Mouse (Mus musculus) heart, adult 11 months (tissue): ENCODE measurements around the gene Catsper1.
A peak's percentile ranks its signal among the peaks of the same experiment; 100 is the strongest.
"Not testable (repeated sequence)": the region's sequence is repeated elsewhere in the genome, so short reads cannot be mapped to it uniquely, and the experiment has no call there.

Experiments used
- DNase-seq: peaks from one replicate; pipeline ENCODE4 v3.0.0; 2022

Gene Catsper1

DNA sequence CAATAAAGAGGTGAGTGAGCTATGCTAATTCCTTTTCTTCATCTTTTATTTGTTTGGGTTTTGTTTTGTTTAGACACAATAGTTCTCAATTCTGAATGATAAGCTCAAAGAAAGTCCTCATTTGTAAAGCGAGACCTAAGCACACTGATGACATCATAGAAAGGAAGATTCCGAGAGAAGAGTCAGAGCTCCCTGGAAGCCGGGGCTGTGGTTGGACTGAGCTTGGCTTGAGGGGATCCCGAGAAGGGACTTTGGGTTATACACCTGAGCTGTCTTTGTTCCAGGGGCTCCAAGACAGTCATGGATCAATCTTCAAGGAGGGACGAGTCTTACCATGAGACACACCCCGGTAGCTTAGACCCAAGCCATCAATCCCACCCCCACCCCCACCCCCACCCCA is at the start of gene Catsper1:
Gene Catsper1, plus strand, starts transcription at position 301 of the 400 bp plus-strand sequence.
- DNase-seq: no peak

DNA sequence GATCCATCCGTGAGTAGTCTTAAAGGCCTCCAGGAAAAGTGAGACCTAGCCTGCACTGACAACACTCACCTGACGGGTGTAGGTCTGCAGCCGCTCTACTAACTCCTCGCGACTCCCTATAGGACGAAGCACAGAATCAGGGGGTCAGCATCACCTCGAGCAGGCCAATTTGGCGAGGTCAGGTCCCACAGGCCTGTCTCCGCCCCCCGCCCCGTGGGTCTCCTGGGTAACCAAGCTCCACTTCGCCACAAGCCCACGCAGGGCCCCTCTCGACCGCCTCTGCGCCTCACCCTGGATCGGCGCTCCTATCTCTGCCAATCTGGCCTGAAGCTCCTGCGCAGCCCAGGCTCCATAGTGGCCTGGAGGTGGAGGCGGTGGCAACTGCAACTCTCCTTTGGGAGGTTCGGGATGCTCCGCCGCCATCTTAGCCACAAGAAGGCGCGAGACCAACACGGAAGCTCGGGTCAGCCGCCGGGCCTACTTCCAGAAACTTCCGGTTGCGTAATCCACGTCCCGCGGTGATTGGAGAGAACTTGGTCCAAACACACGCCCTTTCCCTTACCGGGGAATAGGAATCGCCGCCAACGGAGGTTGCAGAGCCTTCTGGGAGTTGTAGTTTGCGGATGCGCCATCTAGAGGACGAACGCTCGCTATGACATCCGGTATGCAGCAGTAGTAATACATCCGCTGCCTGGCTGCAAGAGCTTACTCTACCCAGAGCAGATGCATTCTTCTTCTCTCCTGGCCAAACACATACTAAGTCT is 40.4 kb upstream of the Catsper1 start, which contains the start of gene Sf3b2:
Gene Sf3b2, minus strand, starts transcription at position 484 of the 764 bp plus-strand sequence.
- DNase-seq: peak; percentile 100

DNA sequence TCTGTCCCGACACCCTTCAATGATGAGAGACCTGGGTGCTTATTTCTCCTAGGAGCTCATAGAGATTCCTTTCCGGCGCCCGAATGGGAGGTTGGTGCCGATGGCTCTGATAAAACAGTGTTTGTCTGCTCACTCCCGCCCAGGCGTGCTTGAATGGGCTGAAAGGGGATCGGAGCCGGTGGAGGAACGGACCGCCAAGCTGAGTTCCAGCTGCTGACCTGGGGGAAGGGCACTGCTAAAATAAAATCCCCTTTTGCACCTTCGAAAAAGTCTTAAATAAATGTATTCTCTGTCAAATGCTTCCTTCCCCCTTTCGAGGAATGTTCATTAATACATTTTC is 39.8 kb upstream of the Catsper1 start:
- no peak for DNase-seq

DNA sequence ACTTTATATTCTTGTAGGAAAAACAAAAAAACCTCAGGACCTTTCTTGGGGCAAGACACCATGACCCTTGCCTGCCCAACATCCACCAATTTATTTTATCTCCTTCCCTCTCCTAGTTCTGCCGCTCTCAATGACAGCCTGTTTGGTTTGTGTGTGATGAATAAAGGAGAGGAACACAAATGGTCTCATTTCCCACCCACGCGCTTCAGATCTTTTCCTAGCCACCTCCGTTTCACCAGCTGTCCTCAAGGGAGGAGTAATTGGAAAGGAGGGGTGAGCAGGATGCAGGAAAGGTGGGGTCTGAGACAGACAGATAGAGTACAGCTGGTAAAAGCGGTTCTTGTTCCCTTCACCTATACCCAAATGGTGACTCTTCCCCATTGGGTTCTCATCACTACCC is 38.9 kb upstream of the Catsper1 start:
- no peak for DNase-seq

DNA sequence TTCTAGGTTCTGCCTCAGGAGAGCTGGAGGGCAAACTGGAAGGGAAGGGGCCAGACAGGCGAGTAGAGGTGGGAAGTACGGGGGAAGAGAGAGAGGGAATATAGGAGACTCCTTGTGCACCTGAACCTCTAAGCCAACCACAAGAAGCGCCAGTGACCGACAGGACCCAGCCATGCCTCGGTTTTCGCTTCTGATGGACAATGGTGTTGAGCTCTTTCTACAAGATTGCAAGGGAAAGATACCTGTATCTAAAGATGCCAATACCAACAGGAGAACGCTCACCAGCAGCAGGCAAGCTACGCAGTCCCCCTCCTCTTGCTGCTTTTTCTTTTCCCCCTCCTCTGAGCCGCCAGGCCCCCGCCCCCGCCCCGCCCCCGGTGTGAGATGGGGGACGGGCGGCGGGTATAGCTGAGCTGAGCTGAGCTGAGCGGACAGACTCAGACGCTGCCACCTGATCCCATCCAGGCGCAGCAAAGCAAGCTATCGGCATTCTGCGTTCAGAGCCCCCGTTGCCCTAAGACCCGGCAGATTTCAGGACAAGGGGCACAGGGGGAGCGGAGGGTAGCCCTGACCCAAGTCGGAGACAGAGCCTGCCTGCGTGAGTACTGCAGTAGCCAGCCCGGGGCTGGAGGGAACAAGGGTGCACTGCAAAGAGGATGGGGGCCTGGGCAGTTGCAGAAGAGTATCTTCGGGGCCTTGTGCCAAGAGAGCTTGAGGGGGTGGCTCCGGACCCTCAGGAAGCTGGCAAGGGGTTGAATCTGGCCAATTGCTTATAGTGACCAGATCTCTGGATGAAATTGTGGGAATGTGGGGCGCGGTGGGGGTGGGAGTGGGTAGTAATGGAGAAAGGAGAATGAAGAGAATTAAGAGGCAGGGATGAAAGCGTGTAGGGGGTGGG is 37.4 kb upstream of the Catsper1 start, which contains the start of gene Gal3st3:
Gene Gal3st3, plus strand, starts transcription at position 429 of the 898 bp plus-strand sequence.
- DNase-seq: no peak

DNA sequence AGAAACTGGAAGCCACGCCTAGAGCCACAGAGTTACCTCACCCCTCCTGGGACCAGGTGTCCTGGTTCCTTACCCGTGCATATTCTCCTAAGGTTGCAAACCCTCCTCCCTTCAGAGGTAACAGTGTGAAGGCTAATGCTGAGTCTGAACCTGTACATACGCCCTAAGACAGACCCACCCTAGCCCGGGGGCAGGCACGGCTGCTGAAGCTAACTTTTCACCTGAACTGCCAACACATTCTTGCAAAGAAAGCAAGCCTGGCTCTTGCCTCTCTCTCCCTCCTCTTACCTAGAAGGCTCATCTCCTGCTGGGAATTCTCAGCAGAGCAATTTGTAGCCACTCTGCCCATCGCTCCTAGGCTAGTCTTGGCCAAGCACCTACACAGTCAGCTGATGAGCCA is 35.0 kb upstream of the Catsper1 start:
- DNase-seq: peak; percentile 90

DNA sequence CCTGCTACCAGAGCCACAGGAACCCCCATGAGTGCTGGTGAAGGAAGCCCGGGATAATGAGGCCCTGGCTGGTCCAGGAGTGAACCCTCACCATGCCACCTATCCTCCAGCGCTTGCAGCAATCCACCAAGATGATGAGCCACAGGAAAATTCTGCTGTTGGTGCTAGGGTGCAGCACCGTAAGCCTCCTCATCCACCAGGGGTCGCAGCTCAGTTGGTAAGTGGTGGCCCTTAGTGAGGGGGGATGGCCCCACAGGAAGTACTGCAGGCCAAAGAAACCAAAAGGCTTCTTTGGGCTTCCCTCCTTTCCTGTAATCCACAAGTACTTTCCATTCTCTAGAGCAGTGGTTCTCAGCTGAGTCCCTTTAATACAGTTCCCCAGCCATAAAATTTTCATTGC is 33.1 kb upstream of the Catsper1 start:
- DNase-seq: peak; percentile 92

DNA sequence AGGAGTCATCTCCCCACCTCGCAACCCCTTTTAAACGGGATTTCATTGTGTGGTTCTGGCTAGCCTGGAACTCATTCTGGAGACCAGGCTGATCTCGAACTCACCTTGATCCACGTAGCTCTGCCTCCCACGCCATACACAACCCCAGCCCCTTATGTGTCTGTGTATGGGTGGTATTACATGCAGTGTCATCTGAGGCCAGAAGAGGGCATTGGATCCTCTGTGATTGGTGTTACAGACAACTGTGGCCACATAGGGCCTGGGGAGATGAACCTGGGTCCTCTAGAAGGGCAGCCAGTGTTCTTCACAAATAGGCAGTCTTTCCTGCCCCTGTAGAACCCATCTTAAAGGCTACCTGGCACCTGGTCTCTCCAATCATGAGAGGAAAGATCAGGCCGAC is 29.3 kb upstream of the Catsper1 start:
- no peak for DNase-seq

DNA sequence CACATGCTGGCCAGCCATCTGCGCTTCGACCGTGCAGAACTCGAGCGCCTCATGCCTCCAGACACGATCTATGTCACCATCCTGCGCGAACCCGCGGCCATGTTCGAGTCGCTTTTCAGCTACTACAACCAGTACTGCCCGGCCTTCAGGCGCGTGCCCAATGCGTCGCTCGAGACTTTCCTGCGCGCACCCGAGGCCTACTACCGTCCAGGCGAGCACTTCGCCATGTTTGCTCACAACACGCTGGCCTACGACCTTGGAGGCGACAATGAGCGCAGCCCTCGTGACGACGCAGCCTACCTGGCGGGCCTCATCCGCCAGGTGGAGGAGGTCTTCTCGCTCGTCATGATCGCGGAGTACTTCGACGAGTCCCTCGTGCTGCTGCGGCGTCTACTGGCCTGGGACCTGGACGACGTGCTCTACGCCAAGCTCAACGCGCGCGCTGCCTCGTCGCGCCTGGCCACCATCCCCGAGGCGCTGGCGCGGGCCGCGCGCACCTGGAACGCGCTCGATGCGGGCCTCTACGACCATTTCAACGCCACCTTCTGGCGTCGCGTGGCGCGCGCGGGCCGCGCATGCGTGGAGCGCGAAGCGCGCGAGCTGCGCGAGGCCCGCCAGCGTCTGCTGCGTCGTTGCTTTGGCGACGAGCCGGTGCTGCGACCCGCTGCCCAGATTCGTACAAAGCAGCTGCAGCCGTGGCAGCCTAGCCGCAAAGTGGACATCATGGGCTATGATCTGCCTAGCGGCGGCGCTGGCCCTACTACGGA is 28.4 kb upstream of the Catsper1 start:
- no peak for DNase-seq

DNA sequence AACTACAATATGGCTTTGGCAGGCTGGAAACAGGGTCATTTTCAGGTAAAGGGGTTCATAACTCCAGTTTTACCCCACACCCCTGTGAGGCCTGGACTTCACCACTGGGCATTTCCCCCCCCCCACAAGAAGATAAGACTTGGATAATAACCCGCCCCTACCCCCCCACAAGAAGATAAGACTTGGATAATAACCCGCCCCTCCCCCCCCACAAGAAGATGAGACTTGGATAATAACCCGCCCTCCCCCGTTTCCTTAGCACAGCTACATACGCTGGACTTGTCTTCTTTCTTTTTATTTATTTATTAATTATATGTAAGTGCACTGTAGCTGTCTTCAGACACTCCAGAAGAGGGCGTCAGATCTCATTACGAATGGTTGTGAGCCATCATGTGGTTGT is 26.5 kb upstream of the Catsper1 start:
- no peak for DNase-seq

DNA sequence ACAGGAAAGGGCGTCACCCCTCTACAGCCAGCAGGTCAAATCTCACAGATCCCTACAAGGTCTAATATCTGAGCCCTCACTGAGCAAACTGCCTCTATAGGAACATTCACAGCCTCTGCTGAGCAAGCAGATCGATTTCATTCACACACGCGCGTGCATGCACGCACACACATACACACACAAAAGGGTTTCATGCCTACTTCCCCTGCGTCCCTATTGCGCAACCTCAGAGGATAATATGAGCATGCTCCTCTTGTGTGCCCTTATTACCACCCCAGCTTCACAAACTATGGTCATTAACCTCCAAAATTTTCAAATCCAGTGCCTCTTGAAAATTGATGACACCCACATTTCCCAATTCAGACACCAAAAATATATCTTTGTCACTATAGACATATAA is 22.4 kb upstream of the Catsper1 start:
- no peak for DNase-seq

DNA sequence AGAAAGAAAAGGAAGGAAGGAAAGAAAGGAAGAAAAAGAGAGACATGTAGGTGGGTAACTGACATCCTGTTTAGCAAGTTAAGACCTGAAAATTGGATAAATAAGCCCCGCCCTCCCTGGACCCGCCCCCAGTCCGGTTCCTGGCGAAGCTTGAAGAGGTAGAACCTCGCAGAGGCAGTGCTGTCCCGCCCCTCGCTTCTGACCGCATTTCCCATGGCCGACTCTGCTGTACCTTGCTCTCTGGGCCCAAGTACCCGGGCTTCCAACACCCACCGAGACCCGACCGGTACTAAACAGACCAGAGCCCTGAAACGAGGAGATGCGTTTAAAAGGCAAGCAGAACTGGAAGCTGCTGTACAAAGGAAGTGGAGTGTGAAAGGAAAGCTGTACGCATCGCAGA is 11.7 kb upstream of the Catsper1 start:
- no peak for DNase-seq

DNA sequence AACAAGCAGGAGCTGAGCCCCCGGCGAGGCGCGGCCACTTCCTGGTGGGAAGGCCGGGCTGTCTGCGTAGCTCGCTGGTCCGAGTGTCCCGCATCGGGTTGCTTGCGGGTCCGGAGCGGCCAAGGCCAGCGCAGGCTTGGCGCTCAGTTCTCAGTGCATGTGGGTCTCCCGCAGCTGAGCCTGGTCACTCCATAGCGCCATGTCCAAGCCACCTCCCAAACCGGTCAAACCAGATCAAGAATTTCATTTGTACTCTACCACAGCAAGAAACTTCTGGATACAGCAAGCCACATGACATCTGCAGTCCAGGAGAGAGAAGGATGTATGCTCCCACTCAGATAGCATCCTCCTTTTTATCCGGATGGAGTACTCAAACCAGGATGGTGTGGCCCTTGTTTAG is 7.6 kb upstream of the Catsper1 start:
- no peak for DNase-seq

DNA sequence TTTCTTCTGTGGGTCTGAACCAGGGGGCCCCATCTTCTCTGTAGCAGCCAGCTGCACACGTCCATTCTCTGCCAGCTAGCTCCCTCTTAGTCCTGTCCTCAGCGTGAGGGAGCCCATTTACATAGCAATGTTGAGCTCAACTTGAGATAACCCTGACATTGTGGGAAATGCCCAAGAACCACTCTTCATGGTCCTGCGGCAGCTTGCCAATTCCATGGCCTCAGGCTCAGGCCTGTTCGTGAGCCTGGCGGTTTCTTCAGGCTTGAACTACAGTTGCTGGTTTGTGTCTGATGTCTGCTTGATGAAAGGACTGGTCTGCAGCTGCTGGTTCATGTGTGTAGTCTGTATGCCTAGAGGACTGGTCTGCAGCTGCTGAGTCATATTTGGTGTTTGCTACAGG is 800 bp upstream of the Catsper1 start:
- DNase-seq: no peak

DNA sequence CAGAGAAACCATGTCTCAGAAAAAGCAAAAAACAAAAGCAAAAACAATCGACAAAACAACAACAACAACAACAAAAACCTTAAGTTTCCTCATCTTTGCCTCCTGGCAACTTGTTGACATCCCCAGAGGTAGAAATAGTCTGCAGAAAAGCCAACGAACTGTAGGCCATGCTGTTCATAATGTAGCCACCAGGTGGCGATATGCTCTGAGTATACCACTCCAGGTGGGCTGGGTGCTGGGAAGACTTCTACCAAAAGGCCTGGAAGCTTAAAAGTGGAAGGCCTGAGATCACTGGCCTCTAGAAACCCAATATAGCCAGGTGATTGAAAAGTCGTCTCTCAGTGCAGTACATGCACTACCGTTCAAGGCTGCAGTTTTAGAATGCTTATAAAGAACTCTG is 2.4 kb downstream of the Catsper1 start:
- DNase-seq: peak; percentile 97

DNA sequence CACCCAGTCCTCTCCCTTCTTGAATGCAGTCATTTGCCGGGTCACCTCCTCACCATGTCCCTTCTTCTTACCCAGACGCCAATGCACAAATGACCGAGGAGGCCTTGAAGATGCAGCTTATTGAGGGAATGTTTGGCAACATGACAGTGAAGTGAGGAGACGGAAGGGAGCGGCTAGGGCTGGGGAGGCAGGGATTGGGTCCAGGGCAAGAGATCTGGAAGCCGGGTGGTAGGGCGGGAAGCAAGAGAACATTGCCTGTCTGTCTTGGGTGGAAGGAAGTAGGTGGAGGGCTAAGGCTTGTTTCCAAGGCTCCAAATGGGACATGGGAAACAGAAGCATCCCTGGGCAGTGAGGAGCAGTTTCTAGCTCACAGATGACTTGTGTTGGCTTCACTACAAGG is 5.8 kb downstream of the Catsper1 start:
- peak; percentile 98 for DNase-seq

DNA sequence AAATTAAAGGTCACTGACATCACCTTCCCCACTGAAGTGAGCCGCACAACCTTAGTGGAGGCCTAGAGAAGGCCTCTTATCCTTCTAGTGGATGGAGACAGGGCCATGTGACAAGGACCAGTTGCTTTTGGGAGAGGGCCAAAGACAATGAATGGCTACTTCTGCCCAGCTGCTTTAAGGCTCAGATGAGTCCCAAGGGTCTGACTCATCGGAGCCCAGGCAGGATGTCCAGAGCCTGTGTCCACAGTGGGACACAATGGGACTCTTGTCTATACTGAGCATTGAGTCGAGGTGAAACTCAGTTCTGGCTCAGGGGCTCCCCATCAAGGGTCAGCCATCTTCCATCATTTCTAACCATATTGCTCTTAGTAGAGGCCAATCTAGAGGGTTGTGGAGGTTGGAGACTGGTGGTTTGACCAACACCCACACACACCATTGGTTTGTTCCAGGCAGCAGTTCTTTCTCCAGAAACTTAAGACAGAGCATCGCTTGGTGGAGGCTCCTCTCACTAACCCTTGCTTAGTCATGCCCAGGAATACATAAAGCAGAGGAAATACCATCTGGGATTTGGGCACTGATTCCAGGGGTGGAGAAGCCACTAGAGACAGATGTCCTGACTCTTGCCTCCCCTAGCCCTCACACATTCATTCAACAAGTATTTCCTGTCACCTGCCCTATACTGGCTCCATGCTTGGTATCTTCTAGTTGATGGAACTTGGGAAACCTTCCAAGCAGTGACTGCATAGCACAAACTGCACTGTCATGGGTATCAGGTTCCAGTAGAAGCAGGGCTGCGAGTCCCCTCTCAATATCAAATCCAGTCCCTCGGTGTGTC is 10.0 kb downstream of the Catsper1 start:
- DNase-seq: peak; percentile 99

DNA sequence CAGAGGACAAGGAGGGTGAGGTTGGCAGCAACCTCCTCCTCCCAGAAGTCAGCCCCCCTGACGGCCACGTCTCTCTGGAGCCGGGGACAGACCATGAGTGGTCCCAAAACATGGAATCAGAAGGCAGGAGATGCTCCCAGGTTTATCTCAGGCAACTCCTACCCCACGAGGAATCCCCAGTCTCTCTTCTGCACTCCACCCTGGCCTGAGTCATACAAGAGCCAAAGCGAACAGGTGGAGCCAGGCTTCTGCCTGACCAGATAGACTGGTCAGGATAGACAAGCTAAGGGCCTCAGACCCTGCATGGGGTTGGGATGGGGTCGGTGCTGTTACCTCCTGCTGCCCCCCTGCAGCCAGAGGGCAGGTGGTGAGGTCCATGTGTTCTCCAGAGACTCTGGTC is 12.5 kb downstream of the Catsper1 start:
- peak; percentile 88 for DNase-seq

DNA sequence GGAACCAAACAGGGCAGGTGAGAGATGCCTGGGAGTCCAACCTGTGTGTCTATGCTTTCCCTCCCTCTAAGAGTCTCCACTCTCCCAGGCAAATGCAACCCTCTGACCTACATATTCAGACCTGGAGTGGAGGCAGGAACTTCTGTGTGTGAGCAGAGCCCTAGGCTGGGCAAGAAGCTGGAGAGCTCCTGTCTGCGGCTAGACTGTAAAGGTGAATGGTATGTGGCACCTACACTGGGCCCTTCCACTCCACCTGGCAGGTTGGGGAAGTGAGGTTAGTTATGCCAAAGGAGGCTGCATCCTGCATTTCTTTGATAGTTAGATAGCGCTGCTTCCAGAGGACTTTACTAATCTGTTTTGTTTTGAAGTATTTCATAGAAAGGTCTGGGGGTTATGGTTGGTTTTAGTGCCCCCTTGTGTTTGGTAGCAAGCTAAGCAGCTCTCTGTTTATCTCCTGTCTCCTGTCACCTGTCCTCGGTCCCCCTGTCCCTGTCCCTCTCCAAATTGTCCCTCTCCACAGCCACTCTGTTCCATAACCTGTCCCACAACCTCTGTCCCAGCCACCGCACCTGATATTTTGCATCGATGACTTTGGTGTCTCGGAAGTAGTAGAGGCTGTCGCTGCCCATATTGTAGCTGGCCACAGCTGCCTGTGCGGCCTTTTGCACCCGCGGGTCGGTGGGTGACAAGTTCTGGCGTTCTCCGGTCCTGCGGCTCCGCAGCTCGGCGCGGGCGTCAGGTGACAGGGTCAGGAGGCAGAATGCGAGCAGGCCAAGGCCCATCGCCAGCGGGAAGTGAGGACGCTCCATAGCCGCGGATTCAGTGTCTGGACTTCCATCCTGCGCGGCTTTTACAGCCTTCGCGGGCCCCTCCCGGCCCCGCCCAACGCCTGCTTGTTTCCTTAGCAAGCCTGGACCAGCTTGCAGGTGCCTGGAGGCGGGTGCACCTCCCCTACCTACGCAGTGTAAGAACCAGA is 13.3 kb downstream of the Catsper1 start:
- peak; percentile 90 for DNase-seq

DNA sequence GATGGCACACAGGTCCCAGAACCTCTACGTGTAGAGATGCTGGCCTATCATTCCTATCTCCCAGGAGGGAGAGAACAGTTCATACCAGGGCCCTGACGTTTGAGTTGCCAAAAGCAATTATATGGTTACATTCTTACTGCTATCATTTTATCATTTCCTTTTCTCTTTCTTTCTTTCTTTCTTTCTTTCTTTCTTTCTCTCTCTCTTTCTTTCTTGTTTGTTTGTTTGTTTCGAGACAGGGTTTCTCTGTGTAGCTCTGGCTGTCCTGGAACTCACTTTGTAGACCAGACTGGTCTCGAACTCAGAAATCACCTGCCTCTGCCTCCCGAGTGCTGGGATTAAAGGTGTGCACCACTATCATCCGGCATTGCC is 13.9 kb downstream of the Catsper1 start, which contains the start of gene Cst6:
Gene Cst6, minus strand, starts transcription at position 73 of the 372 bp plus-strand sequence.
- not testable (repeated sequence) for DNase-seq

DNA sequence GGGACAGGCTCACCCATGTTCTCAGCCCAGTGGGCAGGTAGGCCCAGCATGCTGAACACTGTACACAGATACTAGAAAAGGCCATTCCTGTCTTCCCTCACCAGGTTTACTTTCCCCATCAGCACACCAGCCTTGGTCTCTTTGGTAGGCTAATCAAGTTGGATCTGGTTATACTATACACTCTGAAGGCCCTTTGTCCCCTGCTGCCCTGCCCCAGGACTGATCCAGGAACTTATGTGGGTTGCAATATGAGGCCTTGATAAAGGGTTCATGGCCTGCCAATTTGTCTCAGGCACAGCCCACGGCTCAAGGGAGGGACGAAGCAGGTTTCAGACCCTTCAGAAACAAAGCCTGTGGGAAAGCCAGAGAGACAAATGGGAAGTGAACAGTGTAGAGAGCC is 18.1 kb downstream of the Catsper1 start:
- no peak for DNase-seq
